Mouse (Mus musculus): ENCODE results near the gene Dip2c. TPM values are rescaled to one million over a fixed set of nuclear protein-coding genes. Genes with fewer than 3 reads are reported as not detected.
A peak's percentile ranks its signal among the peaks of the same experiment; 100 is the strongest.

The Dip2c gene
- polyA plus RNA-seq, 1 experiment: 15.7 TPM

GRCm38 (mm10) chr13:9398846-9399245, 122.5 kb downstream of the Dip2c start:
- no peak overlapping the region for H3K4me3 ChIP-seq (replicated peaks; ENCODE audit: extremely low read depth, low read depth, low read length)
- 90% methylated on average over 1 of the region's 1 CpGs for WGBS
- H3K4me1 ChIP-seq (ENCODE audit: control insufficient read depth, insufficient read depth, low read length): no peaks in the 10 kb centered on the region
- no peak for TF ChIP-seq POLR2A (IDR thresholded peaks at IDR 0.05; ENCODE audit: borderline replicate concordance, extremely low read depth, low read depth, low read length)
- no peak for TF ChIP-seq CTCF (IDR thresholded peaks at IDR 0.05; ENCODE audit: insufficient read depth, low read length)
- DNase-seq: no peak

- TF ChIP-seq POLR2A (IDR thresholded peaks at IDR 0.05; ENCODE audit: borderline replicate concordance, extremely low read depth, low read depth, low read length) (no peak), CTCF (IDR thresholded peaks at IDR 0.05; ENCODE audit: insufficient read depth, low read length) (no peak)
- DNase-seq: no peak
- whole genome bisulfite sequencing: 62% methylated on average over 1 of the region's 1 CpGs
- Histone ChIP-seq H3K4me3 (replicated peaks; ENCODE audit: extremely low read depth, low read depth, low read length) (no peak overlapping the region), H3K4me1 (ENCODE audit: control insufficient read depth, insufficient read depth, low read length) (no peaks in the 10 kb centered on the region)
Measured at GRCm38 (mm10) chr13:9405399-9405798, 129.1 kb downstream of the Dip2c start.

GRCm38 (mm10) chr13:9408983-9409382, 132.7 kb downstream of the Dip2c start:
- no peaks in the 10 kb centered on the region for H3K4me1 ChIP-seq (ENCODE audit: control insufficient read depth, insufficient read depth, low read length)
- DNase-seq: no peak
- WGBS: 85% methylated on average over 4 of the region's 4 CpGs
- no peak overlapping the region for H3K4me3 ChIP-seq (replicated peaks; ENCODE audit: extremely low read depth, low read depth, low read length)
- TF ChIP-seq CTCF (IDR thresholded peaks at IDR 0.05; ENCODE audit: insufficient read depth, low read length): no peak
- TF ChIP-seq POLR2A (IDR thresholded peaks at IDR 0.05; ENCODE audit: borderline replicate concordance, extremely low read depth, low read depth, low read length): no peak

- DNase-seq: no peak
- no peak for TF ChIP-seq POLR2A (IDR thresholded peaks at IDR 0.05; ENCODE audit: borderline replicate concordance, extremely low read depth, low read depth, low read length)
- no peak overlapping the region for H3K4me3 ChIP-seq (replicated peaks; ENCODE audit: extremely low read depth, low read depth, low read length)
- peaks cover 4% of the 10 kb centered on the region; the same call in 1 of the 2 replicates for H3K4me1 ChIP-seq (ENCODE audit: control insufficient read depth, insufficient read depth, low read length)
- 90% methylated on average over 3 of the region's 3 CpGs for WGBS
Measured at GRCm38 (mm10) chr13:9418441-9418840, 142.1 kb downstream of the Dip2c start.

GRCm38 (mm10) chr13:9419213-9419612, 142.9 kb downstream of the Dip2c start:
- DNase-seq: no peak
- Histone ChIP-seq H3K4me1 (ENCODE audit: control insufficient read depth, insufficient read depth, low read length) (peaks cover 4% of the 10 kb centered on the region; the same call in 1 of the 2 replicates), H3K4me3 (replicated peaks; ENCODE audit: extremely low read depth, low read depth, low read length) (no peak overlapping the region)
- TF ChIP-seq POLR2A (IDR thresholded peaks at IDR 0.05; ENCODE audit: borderline replicate concordance, extremely low read depth, low read depth, low read length) (no peak), CTCF (IDR thresholded peaks at IDR 0.05; ENCODE audit: insufficient read depth, low read length) (no peak)

GRCm38 (mm10) chr13:9421949-9422348, 145.6 kb downstream of the Dip2c start:
- TF ChIP-seq POLR2A (IDR thresholded peaks at IDR 0.05; ENCODE audit: borderline replicate concordance, extremely low read depth, low read depth, low read length): no peak
- TF ChIP-seq CTCF (IDR thresholded peaks at IDR 0.05; ENCODE audit: insufficient read depth, low read length): no peak
- 90% methylated on average over 4 of the region's 4 CpGs for WGBS
- H3K4me1 ChIP-seq (ENCODE audit: control insufficient read depth, insufficient read depth, low read length): peaks cover 4% of the 10 kb centered on the region; the same call in 1 of the 2 replicates
- H3K4me3 ChIP-seq (replicated peaks; ENCODE audit: extremely low read depth, low read depth, low read length): no peak overlapping the region
- no peak for DNase-seq

- H3K4me1 ChIP-seq (ENCODE audit: control insufficient read depth, insufficient read depth, low read length): peaks cover 5% of the 10 kb centered on the region; the same call in 1 of the 2 replicates
- TF ChIP-seq POLR2A (IDR thresholded peaks at IDR 0.05; ENCODE audit: borderline replicate concordance, extremely low read depth, low read depth, low read length) (no peak), CTCF (IDR thresholded peaks at IDR 0.05; ENCODE audit: insufficient read depth, low read length) (no peak)
- DNase-seq: no peak
- H3K4me3 ChIP-seq (replicated peaks; ENCODE audit: extremely low read depth, low read depth, low read length): no peak overlapping the region
- WGBS: 62% methylated on average over 1 of the region's 1 CpGs
Measured at GRCm38 (mm10) chr13:9422876-9423275, 146.5 kb downstream of the Dip2c start.

- peaks cover 8% of the 10 kb centered on the region; the same call in 1 of the 2 replicates for H3K4me1 ChIP-seq (ENCODE audit: control insufficient read depth, insufficient read depth, low read length)
- no peak for TF ChIP-seq CTCF (IDR thresholded peaks at IDR 0.05; ENCODE audit: insufficient read depth, low read length)
- no peak for TF ChIP-seq POLR2A (IDR thresholded peaks at IDR 0.05; ENCODE audit: borderline replicate concordance, extremely low read depth, low read depth, low read length)
- no peak for DNase-seq
- no peak overlapping the region for H3K4me3 ChIP-seq (replicated peaks; ENCODE audit: extremely low read depth, low read depth, low read length)
Measured at GRCm38 (mm10) chr13:9424434-9424833, 148.1 kb downstream of the Dip2c start.

GRCm38 (mm10) chr13:9426267-9426666, 149.9 kb downstream of the Dip2c start:
- Histone ChIP-seq H3K4me1 (ENCODE audit: control insufficient read depth, insufficient read depth, low read length) (peaks cover 14% of the 10 kb centered on the region; the same call in 1 of the 2 replicates), H3K4me3 (replicated peaks; ENCODE audit: extremely low read depth, low read depth, low read length) (no peak overlapping the region)
- no peak for DNase-seq
- TF ChIP-seq CTCF (IDR thresholded peaks at IDR 0.05; ENCODE audit: insufficient read depth, low read length) (no peak), POLR2A (IDR thresholded peaks at IDR 0.05; ENCODE audit: borderline replicate concordance, extremely low read depth, low read depth, low read length) (no peak)

GRCm38 (mm10) chr13:9426779-9427178, 150.5 kb downstream of the Dip2c start:
- DNase-seq: peak; percentile 19
- WGBS: 23% methylated on average over 4 of the region's 4 CpGs
- TF ChIP-seq POLR2A (IDR thresholded peaks at IDR 0.05; ENCODE audit: borderline replicate concordance, extremely low read depth, low read depth, low read length) (no peak), CTCF (IDR thresholded peaks at IDR 0.05; ENCODE audit: insufficient read depth, low read length) (no peak)
- peaks cover 14% of the 10 kb centered on the region; the same call in 1 of the 2 replicates for H3K4me1 ChIP-seq (ENCODE audit: control insufficient read depth, insufficient read depth, low read length)
- H3K4me3 ChIP-seq (replicated peaks; ENCODE audit: extremely low read depth, low read depth, low read length): no peak overlapping the region
